Comparison of ENCODE assay signal across 7 mouse cellular contexts in the genomic region with DNA sequence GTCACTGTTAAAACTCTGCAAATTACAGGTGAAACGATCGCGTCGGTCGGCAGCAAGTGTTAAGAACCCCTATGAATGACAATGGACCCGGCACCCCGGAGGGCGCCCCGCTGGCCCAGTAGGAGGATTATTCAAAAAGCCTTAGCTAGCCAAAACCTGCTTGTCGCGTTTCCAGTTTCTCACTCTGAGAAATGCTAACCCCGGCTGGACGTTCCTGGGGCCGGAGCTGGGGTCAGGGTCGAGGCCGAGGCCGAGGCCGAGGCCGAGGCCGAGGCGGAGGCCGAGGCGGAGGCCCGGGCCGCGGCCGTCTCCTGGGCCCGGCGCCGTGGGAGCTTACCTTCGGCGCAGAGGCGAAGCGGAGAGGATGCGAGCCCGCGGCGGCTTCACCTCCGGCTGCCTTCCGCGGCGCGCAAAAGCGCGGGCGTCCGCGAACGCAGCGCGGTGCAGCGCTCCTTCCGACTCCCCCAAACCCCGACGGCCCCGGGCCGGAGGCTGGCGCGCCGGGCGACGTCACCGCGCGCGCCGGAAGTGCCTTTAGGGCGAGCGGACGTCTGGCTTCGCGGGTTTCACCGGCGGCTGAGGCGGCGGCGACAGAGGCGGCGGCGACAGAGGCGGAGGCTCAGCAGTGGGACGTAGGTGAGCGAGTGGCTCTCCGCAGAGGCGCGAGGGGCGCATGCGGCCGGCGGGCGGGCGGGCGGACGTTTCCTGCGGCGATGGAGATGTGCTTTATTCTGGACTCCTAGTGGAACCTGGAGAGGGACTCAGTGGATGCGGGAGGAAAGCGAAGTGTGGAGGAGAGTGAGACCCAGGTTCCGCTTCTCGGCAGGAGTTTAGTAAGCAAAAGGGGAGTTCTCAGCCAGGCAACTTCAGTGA. TPM values are rescaled to one million over a fixed set of nuclear protein-coding genes. Genes with fewer than 3 reads are reported as not detected.
DNase-seq lines count a peak whose midpoint lies in the region; ATAC-seq and TF ChIP-seq lines count a peak whose summit lies in the region.

A gene (minus strand): TSS at position 509 of the 873 bp plus-strand sequence.
A gene (plus strand): TSS at position 525 of the 873 bp plus-strand sequence.

- peak within 1 kb of the TSS; percentile 94 for H3K4me3 ChIP-seq in embryonic facial prominence, embryonic 12.5 days
- peak within 1 kb of the TSS; percentile 91 for H3K4me3 ChIP-seq in heart, adult 2 months
- H3K4me3 ChIP-seq in limb, embryonic 13.5 days: peak within 1 kb of the TSS; percentile 91
- peak within 1 kb of the TSS; percentile 98 for H3K4me3 ChIP-seq in midbrain, embryonic 16.5 days (ENCODE audit: low read depth, low read length)

- TF ChIP-seq EP300 in heart, adult 2 months (IDR thresholded peaks at IDR 0.05; ENCODE audit: insufficient read depth, low read depth, low read length): no peak

- intact Hi-C loops in heart, adult 2 months (cut with DNase I): loop anchor here (2.0 kb wide), 2 partner anchors 61 to 123 kb away; a partner anchor contains a TSS

- peaks cover 20% of the 10 kb centered on the region for H3K4me1 ChIP-seq in embryonic facial prominence, embryonic 12.5 days
- peaks cover 3% of the 10 kb centered on the region for H3K4me1 ChIP-seq in heart, adult 2 months (ENCODE audit: control insufficient read depth, insufficient read depth, low read length)
- H3K4me1 ChIP-seq in limb, embryonic 13.5 days: peaks cover 28% of the 10 kb centered on the region
- peaks cover 28% of the 10 kb centered on the region for H3K4me1 ChIP-seq in midbrain, embryonic 16.5 days (ENCODE audit: control insufficient read depth, insufficient read depth, low read length)

- H3K9me3 ChIP-seq in embryonic facial prominence, embryonic 12.5 days: no peaks in the 10 kb centered on the region
- no peaks in the 10 kb centered on the region for H3K9me3 ChIP-seq in limb, embryonic 13.5 days
- no peaks in the 10 kb centered on the region for H3K9me3 ChIP-seq in midbrain, embryonic 16.5 days (replicated peaks; ENCODE audit: control insufficient read depth, low read length, poor library complexity, severe bottlenecking)

- peak within 1 kb of the TSS; percentile 93 for H3K27ac ChIP-seq in embryonic facial prominence, embryonic 12.5 days
- peak within 1 kb of the TSS; percentile 86 for H3K27ac ChIP-seq in heart, adult 2 months
- H3K27ac ChIP-seq in limb, embryonic 13.5 days: peak within 1 kb of the TSS; percentile 76
- peak within 1 kb of the TSS; percentile 90 for H3K27ac ChIP-seq in midbrain, embryonic 16.5 days (ENCODE audit: low read length)

- peak; percentile 88 for ATAC-seq in embryonic facial prominence, embryonic 12.5 days (ENCODE audit: insufficient number of reproducible peaks, insufficient read depth, low FRiP score, low TSS enrichment)
- ATAC-seq in limb, embryonic 13.5 days (ENCODE audit: low FRiP score, low read depth): peak; percentile 95
- peak; percentile 96 for ATAC-seq in midbrain, embryonic 16.5 days

- under 1% methylated on average over 100 of the region's 100 CpGs for WGBS in embryonic facial prominence, embryonic 12.5 days
- under 1% methylated on average over 100 of the region's 100 CpGs for WGBS in heart, adult 2 months
- WGBS in limb, embryonic 13.5 days: under 1% methylated on average over 80 of the region's 100 CpGs
- under 1% methylated on average over 99 of the region's 100 CpGs for WGBS in midbrain, embryonic 16.5 days

- peaks cover 12% of the 10 kb centered on the region for H3K36me3 ChIP-seq in embryonic facial prominence, embryonic 12.5 days
- H3K36me3 ChIP-seq in heart, adult 2 months (ENCODE audit: control insufficient read depth, insufficient read depth, low read length): peaks cover 5% of the 10 kb centered on the region; the same call in 1 of the 2 replicates
- peaks cover 25% of the 10 kb centered on the region for H3K36me3 ChIP-seq in limb, embryonic 13.5 days
- H3K36me3 ChIP-seq in midbrain, embryonic 16.5 days (ENCODE audit: control insufficient read depth, insufficient read depth, low read length): peaks cover 3% of the 10 kb centered on the region; the same call in 1 of the 2 replicates

- H3K79me2 ChIP-seq in heart, adult 2 months (replicated peaks; ENCODE audit: control insufficient read depth, insufficient read depth, low read length): peaks cover 4% of the 10 kb centered on the region

- peak; percentile 85 for DNase-seq in adrenal gland, postnatal 25 days
- DNase-seq in heart, adult 2 months: peak; percentile 91
- DNase-seq in kidney, adult 8-10 months: peak; percentile 61 to 69
- DNase-seq in spleen, postnatal 10 days (ENCODE audit: low spot score in 2 of 2): peak; percentile 78 to 88

- peak; percentile 51; the same call in 1 of the 2 replicates for TF ChIP-seq POLR2A in heart, adult 2 months (IDR thresholded peaks at IDR 0.05; ENCODE audit: insufficient read depth, low read depth, low read length)

- H3K27me3 ChIP-seq in embryonic facial prominence, embryonic 12.5 days: no peaks in the 10 kb centered on the region
- no peaks in the 10 kb centered on the region for H3K27me3 ChIP-seq in heart, adult 2 months (ENCODE audit: control insufficient read depth, insufficient read depth, low read length)
- no peaks in the 10 kb centered on the region for H3K27me3 ChIP-seq in limb, embryonic 13.5 days
- no peaks in the 10 kb centered on the region for H3K27me3 ChIP-seq in midbrain, embryonic 16.5 days (ENCODE audit: control insufficient read depth, insufficient read depth, low read depth, low read length)

- peak within 1 kb of the TSS; percentile 83 for H3K4me2 ChIP-seq in embryonic facial prominence, embryonic 12.5 days (replicated peaks)
- peak within 1 kb of the TSS; percentile 88 for H3K4me2 ChIP-seq in limb, embryonic 13.5 days (replicated peaks)
- peak within 1 kb of the TSS; percentile 90 for H3K4me2 ChIP-seq in midbrain, embryonic 16.5 days (ENCODE audit: low read length)

- TF ChIP-seq CTCF in heart, adult 2 months (IDR thresholded peaks at IDR 0.05): peak; percentile 15; the same call in 1 of the 2 replicates

- H3K9ac ChIP-seq in embryonic facial prominence, embryonic 12.5 days: peak within 1 kb of the TSS; percentile 97
- peak within 1 kb of the TSS; percentile 93 for H3K9ac ChIP-seq in heart, adult 2 months (ENCODE audit: low read depth, low read length)
- H3K9ac ChIP-seq in limb, embryonic 13.5 days: peak within 1 kb of the TSS; percentile 96
- H3K9ac ChIP-seq in midbrain, embryonic 16.5 days (ENCODE audit: low read depth, low read length): peak within 1 kb of the TSS; percentile 93

RNA-seq across cellular contexts. Expression of the first gene that starts in this region (rescaled TPM):
- 86.4 and 112 TPM in 2 replicates for total RNA-seq in adrenal gland, postnatal 25 days (2021)
- polyA plus RNA-seq in embryonic facial prominence, embryonic 12.5 days (2016; fragmentation: Nextera tagmentation; extraction: Ambion mirVana): 155 and 160 TPM in 2 replicates
- total RNA-seq in heart, adult 2 months (2021): 10 to 100 TPM; 89.3 to 97.3 TPM
- polyA plus RNA-seq in heart, adult 2 months (2012; rRNA removed): 33.0 and 52.7 TPM in 2 replicates
- polyA plus RNA-seq in limb, embryonic 13.5 days (2015; fragmentation: Nextera tagmentation; extraction: Ambion mirVana): 149 and 162 TPM in 2 replicates
- polyA plus RNA-seq in midbrain, embryonic 16.5 days (2015; fragmentation: Nextera tagmentation; extraction: Ambion mirVana): 151 and 161 TPM in 2 replicates

RNA-seq across cellular contexts. Expression of the second gene that starts in this region (rescaled TPM):
- 39.0 and 41.3 TPM in 2 replicates for total RNA-seq in adrenal gland, postnatal 25 days (2021)
- 77.4 and 81.2 TPM in 2 replicates for polyA plus RNA-seq in embryonic facial prominence, embryonic 12.5 days (2016; fragmentation: Nextera tagmentation; extraction: Ambion mirVana)
- total RNA-seq in heart, adult 2 months (2021): 10 to 100 TPM; 20.9 to 21.6 TPM
- 6.0 and 10.3 TPM in 2 replicates for polyA plus RNA-seq in heart, adult 2 months (2012; rRNA removed)
- 57.1 and 62.8 TPM in 2 replicates for polyA plus RNA-seq in limb, embryonic 13.5 days (2015; fragmentation: Nextera tagmentation; extraction: Ambion mirVana)
- polyA plus RNA-seq in midbrain, embryonic 16.5 days (2015; fragmentation: Nextera tagmentation; extraction: Ambion mirVana): 37.2 and 40.6 TPM in 2 replicates

Comparison
In these comparisons a context has a peak if more than half of its experiments do, and no peak if none do; other contexts are left out.
1. Peak in every context shown above with its lines: DNase-seq, ATAC-seq, H3K4me3 ChIP-seq and H3K27ac ChIP-seq.